Mouse (Mus musculus) embryonic facial prominence, embryonic 11.5 days (tissue): ENCODE data around the gene C1qtnf7. TPM values are rescaled to one million over a fixed set of nuclear protein-coding genes. Genes with fewer than 3 reads are reported as not detected.

Source experiments
- ATAC-seq: fragments of 200-750 bp; cut with Nextera tagmentation; replicated peaks from 2 replicates; pipeline ENCODE4 v1.8.0; 2017; ENCODE audit warnings: low read depth; ENCODE audit not compliant: insufficient number of reproducible peaks, low FRiP score, low TSS enrichment
- DNase-seq: peaks from one replicate; pipeline ENCODE4 v3.0.0-alpha.2; 2015; ENCODE audit warnings: low spot score
- H3K27ac ChIP-seq: fragments of 300-500 bp; sonication (generic); replicated peaks from 2 replicates; pipeline ENCODE4 v1.5.1; 2014; ENCODE audit warnings: mild to moderate bottlenecking, low read depth, low read length, control low read depth
- H3K27me3 ChIP-seq: fragments of 300-500 bp; sonication (generic); 2 replicates; pipeline ENCODE4 v1.6.1; 2014; ENCODE audit warnings: mild to moderate bottlenecking, low read length, moderate library complexity, mixed read lengths; ENCODE audit not compliant: control insufficient read depth, insufficient read depth
- H3K36me3 ChIP-seq: fragments of 300-500 bp; sonication (generic); replicated peaks from 2 replicates; pipeline ENCODE4 v1.6.1; 2014; ENCODE audit warnings: low read depth, mild to moderate bottlenecking, low read length, moderate library complexity, mixed read lengths; ENCODE audit not compliant: control insufficient read depth, insufficient read depth
- H3K4me1 ChIP-seq: fragments of 300-500 bp; sonication (generic); 2 replicates; pipeline ENCODE4 v1.6.1; 2014; ENCODE audit warnings: low read length, mixed read lengths; ENCODE audit not compliant: control insufficient read depth, insufficient read depth
- H3K4me2 ChIP-seq: fragments of 300-500 bp; sonication (generic); 2 replicates; pipeline ENCODE4 v1.6.1; 2014; ENCODE audit warnings: low read depth, mild to moderate bottlenecking, control low read depth, low read length, moderate library complexity
- H3K4me3 ChIP-seq: fragments of 300-500 bp; sonication (generic); 2 replicates; pipeline ENCODE4 v1.5.1; 2014; ENCODE audit warnings: low read depth, low read length, control low read depth
- H3K9ac ChIP-seq: fragments of 300-500 bp; sonication (generic); replicated peaks from 2 replicates; pipeline ENCODE4 v1.6.1; 2014; ENCODE audit warnings: mild to moderate bottlenecking, control low read depth, low read length
- H3K9me3 ChIP-seq: fragments of 300-500 bp; sonication (generic); replicated peaks from 2 replicates; pipeline ENCODE4 v1.6.1; 2016; ENCODE audit warnings: mild to moderate bottlenecking, low read length, inconsistent platforms, mixed read lengths; ENCODE audit not compliant: control insufficient read depth
- WGBS: fragments of 180-500 bp; shearing (Covaris S2); extraction: QIAGEN DNeasy Blood & Tissue Kit; methylation state at CpG from one replicate; pipeline ENCODE4 v1.1.7; 2014; 5-methylcytosine and 5-hydroxymethylcytosine counted together
- polyA plus RNA-seq: library from polyadenylated mRNA; unstranded; fragments of >200 nt; fragmentation: Nextera tagmentation; extraction: Ambion mirVana; gene quantifications from 2 replicates; pipeline ENCODE4 v1.2.1, GENCODE M21; 2014

The C1qtnf7 gene
- polyA plus RNA-seq, 1 experiment from 2014 or later: 4.9 TPM

DNA sequence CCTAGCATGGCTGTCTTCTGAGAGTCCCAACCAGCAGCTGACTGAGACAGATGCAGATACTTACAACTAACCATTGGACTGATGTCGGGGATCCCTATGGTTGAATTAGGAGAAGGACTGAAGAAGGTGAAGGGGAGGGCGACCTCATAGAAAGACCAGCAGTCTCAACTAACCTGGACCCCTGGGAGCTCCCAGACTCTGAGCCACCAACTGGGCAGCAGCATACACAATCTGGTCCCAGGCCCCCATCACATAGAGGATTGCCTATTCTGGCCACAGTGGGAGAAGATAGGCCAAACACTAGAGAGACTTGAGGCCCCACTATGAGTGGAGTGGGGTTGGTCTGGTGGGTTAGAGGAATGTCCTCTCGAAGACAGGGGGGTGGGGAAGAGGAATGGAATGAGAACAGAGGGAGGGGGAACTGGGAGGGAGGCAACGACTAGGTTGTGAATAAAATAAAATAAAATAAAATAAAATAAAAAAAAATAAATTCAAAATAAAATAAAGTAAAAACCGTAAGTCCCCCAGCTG is 118.8 kb downstream of the C1qtnf7 start:
- Histone ChIP-seq H3K36me3 (no peaks in the 10 kb centered on the region), H3K4me3 (no peak overlapping the region), H3K9ac (no peak overlapping the region), H3K4me1 (no peaks in the 10 kb centered on the region), H3K4me2 (no peak overlapping the region), H3K27ac (no peak overlapping the region), H3K27me3 (no peaks in the 10 kb centered on the region), H3K9me3 (no peaks in the 10 kb centered on the region)
- DNase-seq: no peak
- ATAC-seq: peak; percentile 44; the same call in 1 of the 2 replicates
- WGBS: 84% methylated on average over 5 of the region's 5 CpGs

DNA sequence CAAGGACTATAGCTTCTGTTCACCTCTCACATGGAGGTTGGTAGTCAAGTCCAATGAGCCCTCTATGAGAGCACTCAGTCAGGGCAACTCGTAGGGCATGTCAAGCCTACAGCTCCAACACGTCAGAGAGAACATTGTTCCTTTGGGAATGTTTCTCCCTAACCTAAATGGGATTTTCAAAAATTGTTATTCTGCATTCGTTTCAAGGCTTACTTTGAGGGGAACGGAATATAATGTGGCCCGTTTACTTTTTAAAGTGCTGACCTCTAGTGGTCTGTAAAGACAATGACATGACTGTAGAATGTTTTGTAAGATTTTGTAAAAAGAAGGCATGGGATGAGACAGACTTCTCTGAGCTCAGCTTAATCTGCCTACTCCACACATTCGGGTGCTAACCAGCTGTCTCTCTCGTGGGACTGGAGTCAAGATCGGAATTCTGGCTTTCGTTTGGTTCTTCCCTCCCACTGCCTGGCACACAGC is 119.3 kb downstream of the C1qtnf7 start:
- ATAC-seq (0 out of 2 replicates have a peak, but pooled peaks have one; percentile 44), DNase-seq (peak; percentile 60)
- Histone ChIP-seq H3K27me3 (no peaks in the 10 kb centered on the region), H3K9ac (no peak overlapping the region), H3K4me1 (no peaks in the 10 kb centered on the region), H3K9me3 (no peaks in the 10 kb centered on the region), H3K36me3 (no peaks in the 10 kb centered on the region), H3K27ac (no peak overlapping the region), H3K4me2 (no peak overlapping the region), H3K4me3 (no peak overlapping the region)
- WGBS: 36% methylated on average over 9 of the region's 9 CpGs

DNA sequence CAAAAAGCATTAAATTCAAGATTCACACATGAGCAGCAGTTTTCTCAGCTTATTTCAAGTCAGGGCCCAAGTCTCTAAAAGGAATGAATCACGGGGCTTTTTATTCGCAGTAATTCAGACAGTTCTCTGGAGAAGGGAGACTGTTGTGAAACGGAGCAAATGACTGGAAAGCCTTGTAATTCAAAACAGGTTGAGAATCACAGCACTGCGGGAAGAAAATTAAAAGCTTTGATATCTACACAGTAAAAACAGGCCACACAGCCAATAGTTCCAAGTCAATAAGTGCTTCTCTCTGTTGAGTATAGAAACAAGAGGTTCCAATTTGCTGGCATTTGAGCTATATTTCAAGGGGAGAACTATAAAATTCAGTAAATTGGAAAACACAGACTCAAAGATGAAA is 129.7 kb downstream of the C1qtnf7 start:
- WGBS: 42% methylated on average over 4 of the region's 4 CpGs
- DNase-seq: peak; percentile 61
- no peak for ATAC-seq
- no peak overlapping the region for H3K4me3 ChIP-seq
- H3K36me3 ChIP-seq: no peaks in the 10 kb centered on the region
- no peaks in the 10 kb centered on the region for H3K27me3 ChIP-seq
- no peak overlapping the region for H3K9ac ChIP-seq
- no peak overlapping the region for H3K27ac ChIP-seq
- H3K4me1 ChIP-seq: no peaks in the 10 kb centered on the region
- no peaks in the 10 kb centered on the region for H3K9me3 ChIP-seq
- H3K4me2 ChIP-seq: no peak overlapping the region

DNA sequence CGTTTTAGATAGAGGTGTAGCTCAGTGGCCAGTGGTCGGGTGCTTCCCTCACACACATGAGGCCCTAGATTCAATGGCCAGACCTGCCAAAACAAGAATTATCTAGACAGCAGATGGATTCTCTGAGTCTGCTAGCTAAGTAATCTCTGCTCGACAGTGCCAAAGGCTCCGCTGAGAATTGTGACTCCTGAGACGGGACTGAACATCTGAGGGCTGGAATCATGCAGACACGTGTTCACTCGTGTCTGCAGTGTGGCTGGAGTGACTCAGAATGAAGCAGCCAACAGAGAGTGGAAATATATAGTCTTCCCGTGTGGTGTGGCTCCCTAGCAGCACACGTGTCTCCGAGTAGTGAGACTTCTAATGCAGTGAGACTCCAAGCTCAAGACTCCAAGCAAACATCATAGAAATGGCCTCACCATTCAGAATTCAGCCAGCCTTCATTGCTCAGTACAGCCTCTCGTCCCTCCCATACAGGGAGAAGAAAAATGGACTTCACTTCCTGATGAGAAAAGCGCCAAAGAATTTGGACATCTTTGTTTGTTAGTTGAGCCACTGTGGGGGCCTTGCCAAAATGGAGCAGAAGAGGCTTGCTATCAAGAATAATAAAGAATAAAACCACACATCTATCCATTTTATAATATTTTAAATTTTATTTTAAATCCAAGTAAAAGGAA is 131.9 kb downstream of the C1qtnf7 start:
- Histone ChIP-seq H3K4me1 (no peaks in the 10 kb centered on the region), H3K9me3 (no peaks in the 10 kb centered on the region), H3K4me2 (no peak overlapping the region), H3K27ac (no peak overlapping the region), H3K27me3 (no peaks in the 10 kb centered on the region), H3K36me3 (no peaks in the 10 kb centered on the region), H3K9ac (no peak overlapping the region), H3K4me3 (no peak overlapping the region)
- DNase-seq (no peak), ATAC-seq (no peak)
- WGBS: 84% methylated on average over 12 of the region's 12 CpGs

DNA sequence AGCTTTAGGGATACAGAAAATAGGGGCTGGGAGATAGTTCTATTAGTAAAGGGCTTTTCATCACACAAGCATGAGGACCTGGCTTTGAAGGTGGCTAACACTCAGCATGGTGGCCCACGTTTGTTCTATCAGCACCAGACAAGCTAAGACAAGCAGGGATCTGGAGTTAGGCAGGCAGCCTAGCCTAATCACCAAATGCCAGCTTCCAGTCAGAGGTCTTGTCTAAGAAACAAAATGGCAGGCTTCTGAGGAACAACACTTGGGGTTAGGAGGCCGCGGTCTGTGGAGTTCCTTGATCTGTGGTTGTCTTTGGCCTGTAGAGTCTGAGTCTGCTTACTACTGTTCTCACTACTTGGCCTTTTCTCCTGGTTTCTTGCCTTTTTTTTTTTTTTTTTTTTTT is 146.2 kb downstream of the C1qtnf7 start:
- no peak overlapping the region for H3K9ac ChIP-seq
- DNase-seq: no peak

DNA sequence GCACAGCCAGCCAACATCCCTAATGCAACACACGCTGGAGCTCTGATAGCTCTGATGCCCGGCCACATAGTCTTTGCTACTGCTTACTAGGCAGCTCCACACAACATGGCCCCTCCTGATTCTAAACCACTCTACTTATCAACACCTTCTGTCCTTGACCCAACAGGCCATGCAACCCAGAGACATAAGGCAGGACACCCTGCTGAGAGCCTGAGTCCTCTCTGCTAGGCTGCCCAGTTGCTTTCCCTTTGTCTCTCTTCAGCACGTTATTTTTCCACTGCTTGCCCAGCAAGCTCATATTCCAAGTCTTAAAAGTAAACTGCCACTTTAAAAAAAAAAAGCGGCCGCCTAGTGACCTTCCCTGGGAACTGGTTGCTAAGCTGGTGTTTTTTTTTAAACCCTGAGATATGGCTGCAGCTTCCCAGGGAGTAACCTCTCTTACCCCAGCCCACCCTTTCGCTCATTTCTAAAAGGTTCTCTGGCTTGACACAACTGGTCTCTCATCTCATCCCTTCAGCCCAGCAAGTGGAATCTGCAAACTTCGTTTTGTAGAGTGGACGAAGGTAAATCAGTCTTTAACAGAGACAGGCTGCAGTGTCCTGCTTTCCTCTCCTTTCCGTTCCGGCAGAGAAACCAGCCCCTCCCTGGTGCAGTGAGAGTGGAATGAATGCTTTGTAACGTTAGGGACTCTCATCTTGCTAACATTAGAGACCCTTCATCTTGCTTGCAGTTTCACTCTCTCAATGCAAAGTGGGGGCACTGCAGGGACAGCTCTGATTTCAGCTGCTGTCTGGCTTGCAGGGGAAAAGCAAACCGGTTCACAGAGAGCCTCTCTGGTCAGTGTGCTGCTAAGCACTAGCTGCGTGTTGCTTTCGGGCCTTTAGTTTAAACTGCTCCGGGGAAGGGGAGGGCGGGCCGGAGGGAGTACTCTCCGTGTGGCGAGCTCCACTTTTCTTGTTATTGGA is 146.9 kb downstream of the C1qtnf7 start, which contains the start of gene Cc2d2a:
TSS of gene Cc2d2a (plus strand) at position 350 of the 965 bp plus-strand sequence.
- H3K27me3 ChIP-seq: no peaks in the 10 kb centered on the region
- peaks cover 2% of the 10 kb centered on the region for H3K4me1 ChIP-seq
- H3K9ac ChIP-seq: peak within 1 kb of the TSS; percentile 59
- peak within 1 kb of the TSS; percentile 36 for H3K4me3 ChIP-seq
- ATAC-seq (peak; percentile 66), DNase-seq (peak; percentile 80)
- no peaks in the 10 kb centered on the region for H3K36me3 ChIP-seq
- 4% methylated on average over 19 of the region's 19 CpGs for WGBS
- no peaks in the 10 kb centered on the region for H3K9me3 ChIP-seq
- peak within 1 kb of the TSS; percentile 38 for H3K4me2 ChIP-seq
- peak within 1 kb of the TSS; percentile 85 for H3K27ac ChIP-seq

More for the DNA sequence above, 146.2 kb downstream of the C1qtnf7 start:
- WGBS: 93% methylated on average over 3 of the region's 3 CpGs
- no peak for ATAC-seq
- no peak overlapping the region for H3K4me2 ChIP-seq
- H3K27me3 ChIP-seq: no peaks in the 10 kb centered on the region
- H3K4me1 ChIP-seq: peaks cover 2% of the 10 kb centered on the region
- H3K27ac ChIP-seq: peak overlapping the region; percentile 85; the same call in 1 of the 2 replicates
- H3K36me3 ChIP-seq: no peaks in the 10 kb centered on the region
- H3K4me3 ChIP-seq: no peak overlapping the region
- H3K9me3 ChIP-seq: no peaks in the 10 kb centered on the region

DNA sequence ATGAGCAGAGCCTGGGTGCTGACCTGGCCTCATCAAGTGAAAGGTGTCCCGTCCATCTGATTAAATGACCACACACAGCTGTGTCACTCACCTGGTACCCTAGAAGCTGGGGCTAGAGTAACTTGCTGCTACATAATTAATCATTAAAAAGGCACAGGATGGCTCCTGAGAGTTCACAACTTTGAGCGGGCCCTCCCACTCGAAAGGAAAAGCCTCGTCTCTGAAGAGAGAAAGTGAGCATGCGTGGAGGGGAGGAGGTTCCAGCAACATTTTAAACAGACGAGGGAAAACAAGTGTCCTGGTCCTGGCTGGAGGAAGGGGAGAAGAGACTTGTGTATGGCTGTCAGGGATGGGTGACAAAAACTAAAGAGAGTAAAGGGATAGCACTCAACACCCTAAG is 148.2 kb downstream of the C1qtnf7 start:
- ATAC-seq: no peak
- DNase-seq: no peak
- Histone ChIP-seq H3K36me3 (no peaks in the 10 kb centered on the region), H3K9me3 (no peaks in the 10 kb centered on the region), H3K4me1 (peaks cover 2% of the 10 kb centered on the region), H3K27ac (no peak overlapping the region), H3K27me3 (no peaks in the 10 kb centered on the region), H3K4me2 (peak overlapping the region; percentile 2; the same call in 1 of the 2 replicates), H3K4me3 (no peak overlapping the region), H3K9ac (no peak overlapping the region)
- WGBS: 53% methylated on average over 6 of the region's 6 CpGs
